Mouse (Mus musculus) embryonic fibroblast, embryonic 13.5 days (primary cell): ENCODE data around the gene Tex46.

Experiments
- CTCF ChIP-seq: IDR thresholded peaks from 2 replicates; pipeline ENCODE4 v1.5.1; 2011; ENCODE audit warnings: mild to moderate bottlenecking, control low read depth, low read length, moderate library complexity, borderline replicate concordance; ENCODE audit not compliant: insufficient read depth
- POLR2A ChIP-seq: IDR thresholded peaks from 2 replicates; pipeline ENCODE4 v1.6.1; 2011; ENCODE audit warnings: low read depth, mild to moderate bottlenecking, control low read depth, low read length, moderate library complexity

GRCm38 (mm10) chr4:136626590-136626989, 16.4 kb downstream of the Tex46 start:
- no peak for TF ChIP-seq CTCF
- no peak for TF ChIP-seq POLR2A
